Mouse (Mus musculus) kidney, postnatal 0 days (tissue): ENCODE data around the gene Ncs1. TPM values are rescaled to one million over a fixed set of nuclear protein-coding genes. Genes with fewer than 3 reads are reported as not detected.

Experiments
- ATAC-seq: fragments of 200-750 bp; cut with Nextera tagmentation; replicated peaks from 2 replicates; pipeline ENCODE4 v1.8.0; 2017; ENCODE audit warnings: low read depth, moderate number of reproducible peaks, moderate TSS enrichment, moderate library complexity; ENCODE audit not compliant: low FRiP score
- DNase-seq: peaks from one replicate; pipeline ENCODE4 v3.0.0-alpha.2; 2016; ENCODE audit warnings: low spot score
- H3K27ac ChIP-seq: fragments of 300-500 bp; sonication (generic); 2 replicates; pipeline ENCODE4 v1.5.1; 2014; ENCODE audit warnings: mild to moderate bottlenecking
- H3K27me3 ChIP-seq: fragments of 300-500 bp; sonication (generic); 2 replicates; pipeline ENCODE4 v1.6.1; 2014; ENCODE audit warnings: low read length, mixed read lengths; ENCODE audit not compliant: insufficient read depth
- H3K36me3 ChIP-seq: fragments of 300-500 bp; sonication (generic); 2 replicates; pipeline ENCODE4 v1.6.1; 2014; ENCODE audit warnings: low read length, mixed read lengths; ENCODE audit not compliant: insufficient read depth
- H3K4me1 ChIP-seq: fragments of 300-500 bp; sonication (generic); replicated peaks from 2 replicates; pipeline ENCODE4 v1.6.1; 2014; ENCODE audit warnings: antibody characterized with exemption, low read length, mixed read lengths; ENCODE audit not compliant: insufficient read depth
- H3K4me2 ChIP-seq: fragments of 300-500 bp; sonication (generic); 2 replicates; pipeline ENCODE4 v1.6.1; 2014; ENCODE audit warnings: mild to moderate bottlenecking, low read length, moderate library complexity, mixed read lengths
- H3K4me3 ChIP-seq: fragments of 300-500 bp; sonication (generic); replicated peaks from 2 replicates; pipeline ENCODE4 v1.5.1; 2014; ENCODE audit warnings: low read depth, low read length
- H3K9ac ChIP-seq: fragments of 300-500 bp; sonication (generic); 2 replicates; pipeline ENCODE4 v1.6.1; 2014; ENCODE audit warnings: low read depth, low read length
- H3K9me3 ChIP-seq: fragments of 300-500 bp; sonication (generic); replicated peaks from 2 replicates; pipeline ENCODE4 v1.6.1; 2016; ENCODE audit warnings: low read length, inconsistent platforms, mixed read lengths
- CTCF ChIP-seq: IDR thresholded peaks from 2 replicates; pipeline ENCODE4 v1.5.1; 2016; ENCODE audit warnings: antibody characterized with exemption, low read depth, mild to moderate bottlenecking, moderate library complexity
- WGBS: fragments of 180-500 bp; shearing (Covaris S2); extraction: QIAGEN DNeasy Blood & Tissue Kit; methylation state at CpG from one replicate; pipeline ENCODE4 v1.1.7; 2014; 5-methylcytosine and 5-hydroxymethylcytosine counted together
- polyA plus RNA-seq: library from polyadenylated mRNA; unstranded; fragments of >200 nt; fragmentation: Nextera tagmentation; extraction: Ambion mirVana; gene quantifications from 2 replicates; pipeline ENCODE4 v1.2.1, GENCODE M21; 2015

Gene Ncs1
- polyA plus RNA-seq, 1 experiment from 2014 or later = 23.5 TPM

- DNase-seq (peak; percentile 58), ATAC-seq (peak; percentile 72)
- Histone ChIP-seq H3K27ac (no peak overlapping the region), H3K36me3 (no peaks in the 10 kb centered on the region), H3K9me3 (no peaks in the 10 kb centered on the region), H3K4me2 (peak overlapping the region; percentile 21; the same call in 1 of the 2 replicates), H3K4me3 (no peak overlapping the region), H3K27me3 (no peaks in the 10 kb centered on the region), H3K9ac (no peak overlapping the region), H3K4me1 (no peaks in the 10 kb centered on the region)
- WGBS = 32% methylated on average over 23 of the region's 23 CpGs
- TF ChIP-seq CTCF = peak; percentile 63
These were observed 6.4 kb upstream of the Ncs1 start for GRCm38 (mm10) chr2:31239203-31239696.

GRCm38 (mm10) chr2:31239833-31240232, 5.8 kb upstream of the Ncs1 start:
- ATAC-seq = no peak
- H3K4me2 ChIP-seq = no peak overlapping the region
- WGBS = 74% methylated on average over 6 of the region's 6 CpGs
- no peak overlapping the region for H3K9ac ChIP-seq
- no peaks in the 10 kb centered on the region for H3K27me3 ChIP-seq
- H3K4me1 ChIP-seq = no peaks in the 10 kb centered on the region
- no peaks in the 10 kb centered on the region for H3K9me3 ChIP-seq
- no peaks in the 10 kb centered on the region for H3K36me3 ChIP-seq
- no peak for TF ChIP-seq CTCF
- DNase-seq = no peak
- H3K27ac ChIP-seq = no peak overlapping the region
- H3K4me3 ChIP-seq = no peak overlapping the region

GRCm38 (mm10) chr2:31241639-31242038, 4.0 kb upstream of the Ncs1 start:
- Histone ChIP-seq H3K27ac (no peak overlapping the region), H3K9ac (no peak overlapping the region), H3K4me2 (no peak overlapping the region), H3K4me3 (no peak overlapping the region), H3K4me1 (0 out of 2 replicates have a peak, but pooled peaks cover 2% of the 10 kb centered on the region), H3K36me3 (no peaks in the 10 kb centered on the region), H3K27me3 (no peaks in the 10 kb centered on the region), H3K9me3 (no peaks in the 10 kb centered on the region)
- TF ChIP-seq CTCF = no peak
- WGBS = 13% methylated on average over 7 of the region's 7 CpGs
- ATAC-seq (no peak), DNase-seq (no peak)

- 61% methylated on average over 8 of the region's 8 CpGs for WGBS
- Histone ChIP-seq H3K9me3 (no peaks in the 10 kb centered on the region), H3K27ac (no peak overlapping the region), H3K36me3 (no peaks in the 10 kb centered on the region), H3K9ac (no peak overlapping the region), H3K4me2 (no peak overlapping the region), H3K27me3 (no peaks in the 10 kb centered on the region), H3K4me3 (no peak overlapping the region), H3K4me1 (peaks cover 9% of the 10 kb centered on the region)
- TF ChIP-seq CTCF = no peak
- ATAC-seq (no peak), DNase-seq (no peak)
These were observed 1.4 kb upstream of the Ncs1 start for GRCm38 (mm10) chr2:31244216-31244615.

GRCm38 (mm10) chr2:31245051-31245450, 572 bp upstream of the Ncs1 start:
- Histone ChIP-seq H3K4me3 (peak overlapping the region; percentile 79), H3K27ac (0 out of 2 replicates have a peak overlapping the region, but pooled peaks have one; percentile 62), H3K9ac (peak overlapping the region; percentile 84; the same call in 1 of the 2 replicates), H3K9me3 (no peaks in the 10 kb centered on the region), H3K36me3 (no peaks in the 10 kb centered on the region), H3K4me2 (peak overlapping the region; percentile 99), H3K27me3 (no peaks in the 10 kb centered on the region), H3K4me1 (peaks cover 9% of the 10 kb centered on the region)
- DNase-seq (no peak), ATAC-seq (no peak)
- WGBS = 16% methylated on average over 5 of the region's 5 CpGs
- TF ChIP-seq CTCF = no peak

- Histone ChIP-seq H3K36me3 (no peaks in the 10 kb centered on the region), H3K27me3 (no peaks in the 10 kb centered on the region), H3K4me3 (peak overlapping the region; percentile 79), H3K27ac (peak overlapping the region; percentile 62; the same call in 1 of the 2 replicates), H3K9ac (peak overlapping the region; percentile 84), H3K9me3 (no peaks in the 10 kb centered on the region), H3K4me2 (peak overlapping the region; percentile 99), H3K4me1 (peaks cover 9% of the 10 kb centered on the region)
- WGBS = under 1% methylated on average over 40 of the region's 41 CpGs
- peak; percentile 34; the same call in 1 of the 2 replicates for TF ChIP-seq CTCF
- ATAC-seq = peak; percentile 44
- no peak for DNase-seq
These were observed 788 bp downstream of the Ncs1 start for GRCm38 (mm10) chr2:31246251-31246971.
